Mouse (Mus musculus): ENCODE measurements around the gene Gm45233. TPM values are rescaled to one million over a fixed set of nuclear protein-coding genes. Genes with fewer than 3 reads are reported as not detected.

Gm45233 gene
- polyA plus RNA-seq, 1 experiment from 2014 or later, result not detected

DNA sequence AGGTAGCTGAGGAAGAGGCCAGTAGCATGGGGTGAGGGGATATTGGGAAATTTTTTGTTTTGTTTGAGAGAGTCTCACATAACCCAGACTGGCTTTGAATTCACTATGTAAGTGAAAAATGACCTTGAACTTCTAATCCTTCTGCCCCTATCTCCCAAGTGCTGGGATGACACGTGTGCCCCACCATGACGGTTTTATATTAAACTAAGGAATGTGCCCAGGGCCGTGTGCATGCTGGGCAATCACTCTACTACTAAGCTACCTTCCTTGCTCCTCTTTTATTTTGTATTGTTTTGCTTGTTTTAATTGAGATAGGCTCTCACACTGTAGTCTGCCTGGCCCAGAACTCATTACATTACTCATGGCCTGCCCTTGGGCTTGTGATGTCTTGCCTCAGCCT, 2.9 kb upstream of the Gm45233 start:
- Histone ChIP-seq H3K9me3 (replicated peaks; ENCODE audit: control insufficient read depth, low read length) (no peaks in the 10 kb centered on the region), H3K9ac (ENCODE audit: low read depth, low read length) (no peak overlapping the region), H3K36me3 (ENCODE audit: control insufficient read depth, insufficient read depth, low read length) (no peaks in the 10 kb centered on the region), H3K4me2 (no peak overlapping the region), H3K27ac (ENCODE audit: low read depth, low read length) (no peak overlapping the region), H3K4me1 (ENCODE audit: control insufficient read depth, insufficient read depth, low read length) (peaks cover 15% of the 10 kb centered on the region), H3K4me3 (ENCODE audit: low read depth, low read length) (no peak overlapping the region), H3K27me3 (ENCODE audit: control insufficient read depth, insufficient read depth, low read length) (peaks cover 2% of the 10 kb centered on the region; the same call in 1 of the 2 replicates)
- ATAC-seq (replicated peaks; ENCODE audit: insufficient number of reproducible peaks, low FRiP score, low TSS enrichment), result no peak
- 88% methylated on average over 3 of the region's 3 CpGs for WGBS (ENCODE audit: insufficient replicate concordance)

DNA sequence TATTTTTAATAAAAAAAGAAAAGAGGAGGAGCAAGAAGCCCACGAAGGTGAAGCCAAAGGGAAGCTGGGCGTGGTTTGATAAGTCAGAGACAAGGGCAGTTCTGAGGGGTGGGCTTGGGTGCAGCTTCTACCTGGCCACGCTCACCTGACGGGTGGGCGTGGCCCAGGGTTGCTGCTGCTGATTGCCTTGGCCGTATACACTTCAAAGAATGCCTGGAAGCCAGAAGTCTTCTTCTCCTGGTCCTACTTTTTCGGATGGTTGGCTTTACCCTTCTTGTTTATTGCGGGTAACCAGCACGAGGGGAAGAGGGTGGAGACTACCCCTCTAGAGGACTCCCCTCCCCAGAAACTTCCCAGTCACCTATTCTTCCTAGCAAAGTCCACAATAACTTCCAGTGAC, 1.2 kb upstream of the Gm45233 start:
- H3K27me3 ChIP-seq (ENCODE audit: control insufficient read depth, insufficient read depth, low read length), result 0 out of 2 replicates have a peak, but pooled peaks cover 2% of the 10 kb centered on the region
- H3K27ac ChIP-seq (ENCODE audit: low read depth, low read length), result peak overlapping the region; percentile 98
- H3K9me3 ChIP-seq (replicated peaks; ENCODE audit: control insufficient read depth, low read length), result no peaks in the 10 kb centered on the region
- peaks cover 16% of the 10 kb centered on the region for H3K4me1 ChIP-seq (ENCODE audit: control insufficient read depth, insufficient read depth, low read length)
- ATAC-seq (replicated peaks; ENCODE audit: insufficient number of reproducible peaks, low FRiP score, low TSS enrichment), result no peak
- 15% methylated on average over 6 of the region's 9 CpGs for WGBS (ENCODE audit: insufficient replicate concordance)
- no peaks in the 10 kb centered on the region; the same call in 1 of the 2 replicates for H3K36me3 ChIP-seq (ENCODE audit: control insufficient read depth, insufficient read depth, low read length)
- H3K9ac ChIP-seq (ENCODE audit: low read depth, low read length), result peak overlapping the region; percentile 74
- H3K4me2 ChIP-seq, result peak overlapping the region; percentile 71
- H3K4me3 ChIP-seq (ENCODE audit: low read depth, low read length), result peak overlapping the region; percentile 63

DNA sequence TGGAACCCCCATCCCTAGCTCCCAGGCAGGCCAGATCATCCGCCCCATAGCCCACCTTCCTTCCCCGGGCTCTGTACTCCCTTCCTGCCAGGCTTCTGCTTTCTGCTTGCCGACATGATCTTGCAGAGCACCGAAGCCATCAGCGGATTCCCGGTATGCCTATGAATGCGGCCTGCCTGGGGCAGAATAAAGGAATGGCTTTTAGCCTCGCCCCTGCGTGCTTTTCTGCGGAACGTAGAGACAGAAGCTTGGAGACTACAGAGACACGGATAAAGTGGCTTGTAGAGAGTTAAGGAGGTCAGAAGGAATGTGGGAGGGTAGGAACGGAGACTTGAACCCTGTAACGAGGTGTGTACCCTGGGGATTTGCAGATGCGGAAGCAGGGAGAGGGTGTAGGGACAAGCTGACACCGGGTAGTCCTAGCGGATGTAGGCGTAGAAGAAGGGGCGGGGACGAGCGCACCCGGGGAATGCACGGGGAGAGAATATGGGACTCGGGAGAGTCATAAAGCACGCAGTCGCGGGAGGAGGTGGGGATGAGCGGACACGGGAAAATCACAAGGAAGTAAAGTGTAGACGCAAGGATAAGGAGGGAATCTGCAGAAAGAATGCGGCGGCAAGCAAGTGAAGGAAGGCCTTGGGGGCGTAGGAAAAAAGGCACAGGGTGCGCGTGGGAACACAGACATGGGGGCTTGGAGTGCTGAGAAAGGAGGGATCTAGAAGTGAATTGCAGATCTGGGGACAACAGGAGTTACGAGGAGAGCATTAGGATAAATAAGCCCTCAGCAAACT, 607 bp upstream of the Gm45233 start:
- Histone ChIP-seq H3K4me1 (ENCODE audit: control insufficient read depth, insufficient read depth, low read length) (peaks cover 22% of the 10 kb centered on the region), H3K4me2 (peak overlapping the region; percentile 71), H3K9ac (ENCODE audit: low read depth, low read length) (peak overlapping the region; percentile 74), H3K4me3 (ENCODE audit: low read depth, low read length) (peak overlapping the region; percentile 63), H3K27ac (ENCODE audit: low read depth, low read length) (peak overlapping the region; percentile 98), H3K27me3 (ENCODE audit: control insufficient read depth, insufficient read depth, low read length) (0 out of 2 replicates have a peak, but pooled peaks cover 2% of the 10 kb centered on the region), H3K9me3 (replicated peaks; ENCODE audit: control insufficient read depth, low read length) (no peaks in the 10 kb centered on the region), H3K36me3 (ENCODE audit: control insufficient read depth, insufficient read depth, low read length) (no peaks in the 10 kb centered on the region; the same call in 1 of the 2 replicates)
- 1% methylated on average over 36 of the region's 36 CpGs for WGBS (ENCODE audit: insufficient replicate concordance)
- ATAC-seq (replicated peaks; ENCODE audit: insufficient number of reproducible peaks, low FRiP score, low TSS enrichment), result peak; percentile 89

DNA sequence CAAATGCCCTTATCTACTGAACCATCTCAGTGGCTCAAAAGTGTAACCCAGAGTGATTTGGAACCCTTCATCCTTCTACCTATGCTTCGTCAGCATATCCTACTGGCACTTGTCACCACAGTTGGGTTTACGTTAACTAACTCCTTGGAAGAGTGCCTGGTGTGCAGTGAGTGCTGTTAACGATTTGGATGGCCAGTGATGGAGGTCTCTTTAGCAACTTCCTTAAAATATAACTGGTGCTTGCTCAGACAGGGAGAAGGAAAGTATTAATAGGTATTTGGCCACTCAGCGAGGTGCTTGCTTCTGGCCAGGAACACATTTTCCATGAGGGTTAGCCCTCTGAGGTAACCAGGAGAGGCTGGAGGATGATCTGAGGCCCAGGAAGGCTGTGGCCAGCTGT, 3.9 kb downstream of the Gm45233 start:
- Histone ChIP-seq H3K4me1 (ENCODE audit: control insufficient read depth, insufficient read depth, low read length) (peaks cover 25% of the 10 kb centered on the region), H3K27me3 (ENCODE audit: control insufficient read depth, insufficient read depth, low read length) (no peaks in the 10 kb centered on the region), H3K4me3 (ENCODE audit: low read depth, low read length) (no peak overlapping the region), H3K9ac (ENCODE audit: low read depth, low read length) (no peak overlapping the region), H3K9me3 (replicated peaks; ENCODE audit: control insufficient read depth, low read length) (no peaks in the 10 kb centered on the region), H3K36me3 (ENCODE audit: control insufficient read depth, insufficient read depth, low read length) (peaks cover 2% of the 10 kb centered on the region; the same call in 1 of the 2 replicates), H3K27ac (ENCODE audit: low read depth, low read length) (no peak overlapping the region), H3K4me2 (no peak overlapping the region)
- WGBS (ENCODE audit: insufficient replicate concordance), result 79% methylated on average over 4 of the region's 4 CpGs
- ATAC-seq (replicated peaks; ENCODE audit: insufficient number of reproducible peaks, low FRiP score, low TSS enrichment), result no peak

DNA sequence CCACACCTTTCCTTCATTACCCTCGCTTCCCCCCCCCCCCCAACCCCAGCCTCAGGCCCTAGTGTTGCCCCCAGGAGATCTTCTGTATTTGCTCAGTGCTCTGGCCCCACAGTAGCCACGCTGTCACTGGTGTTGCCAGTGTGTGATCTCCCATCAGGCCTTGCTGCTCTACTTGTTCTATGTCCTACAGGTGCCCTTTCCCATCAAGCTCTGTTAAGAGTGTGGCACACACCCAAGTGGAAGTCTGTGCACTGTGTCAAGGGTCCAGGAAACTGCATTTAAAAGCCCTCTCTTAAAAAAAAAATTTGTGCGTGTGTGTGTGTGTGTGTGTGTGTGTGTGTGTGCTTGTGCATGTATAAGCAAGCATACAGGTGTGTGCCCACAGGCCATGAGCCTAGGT, 4.3 kb downstream of the Gm45233 start:
- Histone ChIP-seq H3K4me3 (ENCODE audit: low read depth, low read length) (no peak overlapping the region), H3K4me1 (ENCODE audit: control insufficient read depth, insufficient read depth, low read length) (peaks cover 22% of the 10 kb centered on the region), H3K27me3 (ENCODE audit: control insufficient read depth, insufficient read depth, low read length) (no peaks in the 10 kb centered on the region), H3K27ac (ENCODE audit: low read depth, low read length) (no peak overlapping the region), H3K9ac (ENCODE audit: low read depth, low read length) (no peak overlapping the region), H3K36me3 (ENCODE audit: control insufficient read depth, insufficient read depth, low read length) (peaks cover 4% of the 10 kb centered on the region; the same call in 1 of the 2 replicates), H3K9me3 (replicated peaks; ENCODE audit: control insufficient read depth, low read length) (no peaks in the 10 kb centered on the region), H3K4me2 (no peak overlapping the region)
- WGBS (ENCODE audit: insufficient replicate concordance), result 77% methylated on average over 2 of the region's 3 CpGs
- ATAC-seq (replicated peaks; ENCODE audit: insufficient number of reproducible peaks, low FRiP score, low TSS enrichment), result no peak

DNA sequence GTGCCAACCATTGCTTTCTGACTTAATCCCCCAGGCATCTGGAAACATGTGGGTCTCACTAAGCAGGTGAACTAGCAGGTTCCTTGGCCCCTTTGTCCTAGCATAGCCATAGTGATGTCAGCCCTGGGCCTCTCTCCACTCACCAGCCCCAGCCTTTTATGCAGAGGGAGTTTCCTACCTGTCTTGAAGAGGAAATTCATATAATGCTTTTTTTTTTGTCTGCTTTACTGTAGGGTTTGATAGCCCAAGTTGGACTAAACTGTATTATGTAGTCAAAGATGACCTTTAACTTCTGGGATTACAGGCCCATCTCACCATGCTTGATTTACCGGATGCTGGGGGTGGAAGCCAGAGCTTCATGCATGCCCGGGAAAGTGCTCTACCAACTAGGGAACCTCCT, 5.9 kb downstream of the Gm45233 start:
- peaks cover 14% of the 10 kb centered on the region for H3K36me3 ChIP-seq (ENCODE audit: control insufficient read depth, insufficient read depth, low read length)
- peaks cover 18% of the 10 kb centered on the region for H3K4me1 ChIP-seq (ENCODE audit: control insufficient read depth, insufficient read depth, low read length)
- H3K4me2 ChIP-seq, result no peak overlapping the region
- H3K9me3 ChIP-seq (replicated peaks; ENCODE audit: control insufficient read depth, low read length), result no peaks in the 10 kb centered on the region
- 93% methylated on average over 2 of the region's 2 CpGs for WGBS (ENCODE audit: insufficient replicate concordance)
- H3K27ac ChIP-seq (ENCODE audit: low read depth, low read length), result no peak overlapping the region
- H3K9ac ChIP-seq (ENCODE audit: low read depth, low read length), result no peak overlapping the region
- ATAC-seq (replicated peaks; ENCODE audit: insufficient number of reproducible peaks, low FRiP score, low TSS enrichment), result no peak
- H3K27me3 ChIP-seq (ENCODE audit: control insufficient read depth, insufficient read depth, low read length), result no peaks in the 10 kb centered on the region
- no peak overlapping the region for H3K4me3 ChIP-seq (ENCODE audit: low read depth, low read length)

DNA sequence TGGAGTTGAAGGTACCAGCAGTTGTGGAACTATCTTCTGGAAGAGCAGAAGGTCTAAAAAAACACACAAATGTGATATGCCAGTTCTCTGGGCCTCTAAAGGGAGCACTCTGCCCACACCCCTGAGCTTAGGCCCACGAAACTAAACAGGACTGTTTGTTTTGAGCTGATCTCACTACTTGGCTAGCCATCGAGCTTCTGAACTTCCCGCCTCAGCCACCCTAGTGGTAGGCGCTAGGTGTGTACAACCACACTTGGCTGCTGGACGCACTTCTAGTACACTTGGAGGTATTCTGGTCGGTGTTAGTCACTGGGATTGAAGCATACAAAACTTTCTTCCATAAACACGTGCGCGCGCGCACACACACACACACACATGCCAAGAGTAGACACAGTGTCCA, 7.8 kb downstream of the Gm45233 start:
- Histone ChIP-seq H3K27ac (ENCODE audit: low read depth, low read length) (no peak overlapping the region), H3K4me2 (no peak overlapping the region), H3K27me3 (ENCODE audit: control insufficient read depth, insufficient read depth, low read length) (no peaks in the 10 kb centered on the region), H3K9ac (ENCODE audit: low read depth, low read length) (no peak overlapping the region), H3K4me1 (ENCODE audit: control insufficient read depth, insufficient read depth, low read length) (peaks cover 13% of the 10 kb centered on the region), H3K36me3 (ENCODE audit: control insufficient read depth, insufficient read depth, low read length) (peaks cover 22% of the 10 kb centered on the region), H3K4me3 (ENCODE audit: low read depth, low read length) (no peak overlapping the region), H3K9me3 (replicated peaks; ENCODE audit: control insufficient read depth, low read length) (no peaks in the 10 kb centered on the region)
- no peak for ATAC-seq (replicated peaks; ENCODE audit: insufficient number of reproducible peaks, low FRiP score, low TSS enrichment)
- WGBS (ENCODE audit: insufficient replicate concordance), result 92% methylated on average over 11 of the region's 11 CpGs

DNA sequence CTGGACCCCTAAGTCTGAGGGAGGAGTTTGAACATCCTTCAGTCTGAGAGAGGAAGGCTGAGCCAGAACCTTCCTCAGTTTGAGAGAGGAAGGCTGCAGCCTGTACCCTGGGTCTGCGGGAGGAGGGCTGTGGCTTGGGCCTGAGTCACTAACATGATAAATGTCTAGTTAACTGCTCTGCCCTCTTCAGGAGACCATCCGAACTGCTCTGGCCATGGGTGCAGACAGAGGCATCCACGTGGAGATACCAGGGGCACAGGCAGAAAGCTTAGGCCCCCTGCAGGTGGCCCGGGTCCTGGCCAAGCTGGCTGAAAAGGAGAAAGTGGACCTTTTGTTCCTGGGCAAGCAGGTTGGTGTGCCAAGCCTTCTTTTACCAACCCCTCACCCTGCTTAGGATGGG, 8.7 kb downstream of the Gm45233 start:
- no peaks in the 10 kb centered on the region for H3K27me3 ChIP-seq (ENCODE audit: control insufficient read depth, insufficient read depth, low read length)
- no peak for ATAC-seq (replicated peaks; ENCODE audit: insufficient number of reproducible peaks, low FRiP score, low TSS enrichment)
- H3K4me3 ChIP-seq (ENCODE audit: low read depth, low read length), result no peak overlapping the region
- H3K4me1 ChIP-seq (ENCODE audit: control insufficient read depth, insufficient read depth, low read length), result peaks cover 13% of the 10 kb centered on the region
- H3K9ac ChIP-seq (ENCODE audit: low read depth, low read length), result no peak overlapping the region
- no peak overlapping the region for H3K27ac ChIP-seq (ENCODE audit: low read depth, low read length)
- H3K36me3 ChIP-seq (ENCODE audit: control insufficient read depth, insufficient read depth, low read length), result peaks cover 26% of the 10 kb centered on the region
- no peak overlapping the region for H3K4me2 ChIP-seq
- no peaks in the 10 kb centered on the region for H3K9me3 ChIP-seq (replicated peaks; ENCODE audit: control insufficient read depth, low read length)
- WGBS (ENCODE audit: insufficient replicate concordance), result 46% methylated on average over 4 of the region's 4 CpGs
